Mouse (Mus musculus) lung, adult 2 months (tissue): ENCODE data around the gene Mdh1b. TPM values are rescaled to one million over a fixed set of nuclear protein-coding genes. Genes with fewer than 3 reads are reported as not detected.

ENCODE experiments used
- DNase-seq: peaks from one replicate; pipeline ENCODE4 v3.0.0; 2022
- H3K4me1 ChIP-seq: fragments of 200-500 bp; 2 replicates; pipeline ENCODE4 v1.6.1; 2011; ENCODE audit warnings: low read length; ENCODE audit not compliant: control insufficient read depth, insufficient read depth
- H3K4me3 ChIP-seq: fragments of 200-500 bp; replicated peaks from 2 replicates; pipeline ENCODE3; 2011; ENCODE audit warnings: low read depth, mild to moderate bottlenecking, control low read depth, low read length; ENCODE audit errors: extremely low read depth
- CTCF ChIP-seq: fragments of 200-500 bp; IDR thresholded peaks from 2 replicates; pipeline ENCODE4 v1.5.1; 2011; ENCODE audit warnings: mild to moderate bottlenecking, low read length, control low read depth; ENCODE audit not compliant: insufficient read depth
- POLR2A ChIP-seq: fragments of 200-500 bp; IDR thresholded peaks from 2 replicates; pipeline ENCODE4 v1.6.1; 2011; ENCODE audit warnings: low read depth, mild to moderate bottlenecking, control low read depth, low read length, borderline replicate concordance; ENCODE audit errors: extremely low read depth
- WGBS: fragments of 180-500 bp; shearing (Covaris S2); methylation state at CpG from one replicate; pipeline ENCODE4 v1.1.7; 2018; 5-methylcytosine and 5-hydroxymethylcytosine counted together
- polyA plus RNA-seq: library from polyadenylated mRNA; depleted of rRNA; stranded (reverse); fragments of >200 nt; gene quantifications from 2 replicates; pipeline ENCODE4 v1.2.3, GENCODE M21; 2012; rRNA removed

The Mdh1b gene
- polyA plus RNA-seq, result 0.77 and 1.6 TPM in 2 replicates

DNA sequence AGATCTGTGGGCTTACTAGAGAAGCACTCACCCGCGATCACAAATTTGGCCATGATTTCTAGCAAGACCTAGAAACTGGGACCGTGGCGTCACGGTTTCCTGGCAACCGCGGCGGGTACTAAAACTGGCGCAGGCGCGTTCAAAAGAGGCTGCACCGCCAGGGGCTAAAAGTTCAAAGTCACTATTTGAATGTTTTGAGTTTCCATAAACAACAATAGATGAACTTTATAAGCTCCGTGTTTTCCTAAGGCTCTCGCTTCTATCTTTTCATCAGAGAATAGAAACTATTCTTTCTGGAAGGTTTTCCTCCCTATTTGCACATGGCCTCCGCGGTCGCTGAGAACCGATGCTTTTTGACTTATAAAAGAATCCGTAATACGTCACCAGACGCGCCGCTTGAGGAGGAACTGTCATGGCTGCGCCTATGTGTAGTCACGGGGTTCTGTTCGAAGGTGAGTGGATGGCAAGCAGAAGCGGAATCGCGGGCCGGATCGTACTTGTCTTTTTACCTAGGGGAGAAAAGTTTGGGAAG is at the start of gene Mdh1b, which contains the start of gene Fastkd2:
Mdh1b (minus strand) TSS at position 79 of the 532 bp plus-strand sequence.
Fastkd2 (plus strand) TSS at position 375 of the 532 bp plus-strand sequence.
- TF ChIP-seq CTCF (no peak), POLR2A (peak; percentile 41; the same call in 1 of the 2 replicates)
- H3K4me1 ChIP-seq, result 0 out of 2 replicates have a peak, but pooled peaks cover 2% of the 10 kb centered on the region
- peak; percentile 83 for DNase-seq
- peak within 1 kb of the TSS; percentile 76 for H3K4me3 ChIP-seq
- WGBS, result under 1% methylated on average over 31 of the region's 31 CpGs

DNA sequence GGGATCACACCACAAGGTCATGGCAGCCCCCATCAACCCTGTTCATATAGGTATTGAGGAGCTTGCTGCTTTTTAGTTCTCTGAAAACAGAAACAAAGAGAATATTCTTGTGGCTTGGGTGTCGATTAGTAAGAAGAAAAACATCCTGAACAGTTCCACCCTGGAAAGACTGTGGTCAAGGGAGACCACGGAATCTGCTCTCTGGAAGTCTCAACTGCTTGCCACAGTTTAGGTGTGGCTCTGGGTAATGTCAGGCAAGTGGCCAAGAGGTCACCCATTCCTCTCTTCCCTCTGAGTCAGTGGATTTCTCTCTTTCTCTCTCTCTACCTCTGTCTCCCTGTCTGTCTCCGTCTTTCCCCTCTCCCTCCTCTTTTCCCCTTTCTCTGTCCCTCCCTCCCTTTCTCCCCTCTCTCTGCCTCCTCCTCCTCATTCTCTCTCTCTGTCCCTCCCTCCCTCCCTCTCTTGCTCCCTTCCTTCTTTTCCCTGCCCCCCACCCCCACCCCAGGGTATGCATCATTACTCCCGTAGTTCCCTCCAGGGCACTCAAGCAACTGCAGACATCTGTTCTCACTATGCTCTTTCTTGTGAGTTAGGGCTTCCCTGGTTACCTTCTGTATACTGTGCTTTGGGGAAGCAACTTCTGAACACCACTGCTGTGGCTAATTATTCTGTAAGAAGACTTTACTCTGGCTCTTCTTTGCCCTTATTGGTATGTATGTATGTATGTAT is 46.9 kb upstream of the Mdh1b start:
- Histone ChIP-seq H3K4me1 (no peaks in the 10 kb centered on the region), H3K4me3 (no peak overlapping the region)
- TF ChIP-seq POLR2A (no peak), CTCF (no peak)
- WGBS, result 48% methylated on average over 4 of the region's 4 CpGs
- no peak for DNase-seq

GRCm38 (mm10) chr1:63776396-63776795 is 46.3 kb upstream of the Mdh1b start:
- DNase-seq, result no peak
- no peak overlapping the region for H3K4me3 ChIP-seq
- TF ChIP-seq CTCF (no peak), POLR2A (no peak)
- no peaks in the 10 kb centered on the region for H3K4me1 ChIP-seq
- 48% methylated on average over 1 of the region's 1 CpGs for WGBS

DNA sequence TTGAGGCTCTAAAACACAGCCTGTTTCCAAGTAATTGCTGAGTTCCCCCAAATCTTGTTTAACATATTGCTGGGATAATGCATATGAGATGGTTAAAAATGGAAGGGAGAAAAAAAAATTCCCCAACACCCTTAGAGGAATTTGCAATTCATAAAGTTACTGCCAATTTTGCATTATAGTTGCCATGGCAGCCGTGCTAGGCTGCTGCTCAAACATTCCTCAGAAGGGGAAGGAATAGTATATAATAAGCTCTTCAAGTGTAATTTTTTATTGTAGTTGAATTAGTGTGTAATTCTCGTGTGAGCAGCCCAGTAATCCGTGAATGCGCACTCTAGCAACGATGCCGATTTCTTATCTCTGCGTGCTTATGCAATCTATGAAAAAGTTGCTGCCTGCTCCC is 40.2 kb upstream of the Mdh1b start:
- Histone ChIP-seq H3K4me1 (no peaks in the 10 kb centered on the region), H3K4me3 (no peak overlapping the region)
- DNase-seq, result no peak
- TF ChIP-seq POLR2A, result no peak
- no peak for TF ChIP-seq CTCF
- WGBS, result 61% methylated on average over 7 of the region's 7 CpGs

GRCm38 (mm10) chr1:63769167-63769566 is 39.0 kb upstream of the Mdh1b start, which contains the start of gene 4933402D24Rik:
Gene 4933402D24Rik (minus strand): TSS chr1:63769267.
- WGBS, result 71% methylated on average over 5 of the region's 5 CpGs
- Histone ChIP-seq H3K4me3 (no peak within 1 kb of the TSS), H3K4me1 (no peaks in the 10 kb centered on the region)
- no peak for DNase-seq
- TF ChIP-seq CTCF (no peak), POLR2A (no peak)

DNA sequence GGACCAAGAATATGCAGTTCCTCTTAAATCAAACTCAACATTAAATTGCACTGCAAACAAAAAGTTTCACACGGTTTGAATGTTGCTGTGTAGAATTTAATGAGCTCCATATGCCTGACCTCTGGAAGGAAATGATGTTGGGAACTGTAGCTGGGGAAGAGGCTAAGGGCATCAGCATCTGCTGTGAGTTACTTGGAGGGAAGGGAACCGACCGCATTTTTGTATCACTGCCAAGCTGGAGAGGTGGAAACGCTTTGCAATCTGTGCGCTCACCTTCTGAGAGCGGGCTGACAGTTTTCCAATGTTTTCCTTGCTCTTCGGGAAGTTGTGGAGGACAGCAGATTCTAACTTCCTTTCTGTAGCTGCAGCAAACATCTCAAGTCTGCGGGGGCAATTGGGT is 38.0 kb upstream of the Mdh1b start:
- DNase-seq, result no peak
- TF ChIP-seq POLR2A (no peak), CTCF (no peak)
- no peak overlapping the region for H3K4me3 ChIP-seq
- no peaks in the 10 kb centered on the region for H3K4me1 ChIP-seq
- 39% methylated on average over 8 of the region's 8 CpGs for WGBS

- Histone ChIP-seq H3K4me3 (no peak overlapping the region), H3K4me1 (no peaks in the 10 kb centered on the region)
- TF ChIP-seq POLR2A, result no peak
- no peak for TF ChIP-seq CTCF
- WGBS, result 83% methylated on average over 7 of the region's 7 CpGs
- DNase-seq, result no peak
Measured at GRCm38 (mm10) chr1:63764395-63764794, 34.3 kb upstream of the Mdh1b start.

- Histone ChIP-seq H3K4me3 (no peak overlapping the region), H3K4me1 (no peaks in the 10 kb centered on the region)
- DNase-seq, result no peak
- TF ChIP-seq POLR2A, result no peak
- TF ChIP-seq CTCF, result no peak
- WGBS, result 48% methylated on average over 7 of the region's 7 CpGs
Measured at GRCm38 (mm10) chr1:63763881-63764386, 33.8 kb upstream of the Mdh1b start.

DNA sequence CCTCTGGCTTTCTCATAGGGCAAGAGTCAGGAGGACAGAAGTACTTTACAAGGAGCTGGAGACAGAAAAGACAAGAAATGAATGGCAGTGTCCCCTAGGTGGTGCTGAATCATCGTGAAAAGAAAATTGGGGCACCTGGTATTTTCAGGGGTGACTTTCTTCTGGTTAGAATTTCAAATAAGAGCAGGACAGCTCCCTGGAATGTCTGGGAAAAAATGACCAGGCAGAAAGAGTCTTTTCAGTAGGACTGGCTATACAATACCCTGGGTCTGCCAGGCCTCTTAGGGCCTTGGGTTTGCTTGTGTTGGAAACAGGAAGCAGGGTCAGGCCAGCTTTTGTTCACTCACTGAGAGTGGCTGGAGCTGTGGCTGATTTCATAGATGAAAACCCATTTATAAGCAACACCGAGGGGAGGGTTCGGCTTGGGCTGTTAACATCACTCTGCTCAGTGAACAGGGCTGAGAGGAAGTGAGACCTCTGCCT is 33.1 kb upstream of the Mdh1b start:
- DNase-seq, result peak; percentile 6
- TF ChIP-seq CTCF (no peak), POLR2A (no peak)
- Histone ChIP-seq H3K4me3 (no peak overlapping the region), H3K4me1 (no peaks in the 10 kb centered on the region)
- 21% methylated on average over 3 of the region's 3 CpGs for WGBS
